Mouse (Mus musculus): ENCODE measurements around the gene Slc16a10. TPM values are rescaled to one million over a fixed set of nuclear protein-coding genes. Genes with fewer than 3 reads are reported as not detected.
A peak's percentile ranks its signal among the peaks of the same experiment; 100 is the strongest.

Gene Slc16a10
- polyA plus RNA-seq (2014; fragmentation: Nextera tagmentation; extraction: Ambion mirVana), result 9.2 and 10.3 TPM in 2 replicates

DNA sequence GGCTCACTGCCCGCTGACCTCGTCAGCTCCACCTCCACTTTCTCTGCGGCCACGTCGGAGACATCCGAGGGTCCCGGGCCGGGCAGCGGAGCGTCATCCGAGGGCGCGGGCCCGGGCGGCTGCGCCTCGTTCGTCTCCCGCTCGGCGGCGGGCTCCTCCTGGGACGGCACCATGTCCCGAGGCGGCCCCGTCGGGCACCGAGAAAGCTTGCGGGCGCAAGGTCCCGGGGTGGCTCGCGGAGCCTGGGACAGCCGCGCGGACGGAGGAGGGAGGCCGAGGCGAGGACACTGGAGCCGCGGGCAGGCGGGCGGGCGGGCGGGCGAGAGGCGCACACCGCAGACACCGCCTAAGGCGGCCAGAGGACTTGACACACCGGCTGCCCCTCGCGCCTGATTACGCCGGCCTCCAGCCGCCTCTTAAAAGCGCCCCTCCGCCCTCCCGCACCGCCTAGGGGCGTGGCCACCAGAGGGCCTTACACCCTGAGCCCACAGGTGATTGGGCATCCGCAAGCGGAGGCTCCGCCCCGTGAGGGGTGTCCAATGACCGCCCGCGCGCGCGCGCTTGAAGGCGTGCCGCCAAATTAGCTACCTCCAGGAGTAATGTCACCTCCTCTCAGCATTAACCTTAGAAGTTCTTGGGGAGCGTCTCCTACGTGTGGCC is at the start of gene Slc16a10:
Slc16a10 (minus strand) TSS at position 395 of the 660 bp plus-strand sequence.
- under 1% methylated on average over 65 of the region's 76 CpGs for WGBS
- H3K36me3 ChIP-seq (ENCODE audit: control insufficient read depth, insufficient read depth, low read length), result no peaks in the 10 kb centered on the region
- H3K27ac ChIP-seq (ENCODE audit: low read length), result no peak within 1 kb of the TSS
- peak within 1 kb of the TSS; percentile 93 for H3K4me2 ChIP-seq (replicated peaks; ENCODE audit: low read depth, low read length)
- H3K9ac ChIP-seq (replicated peaks; ENCODE audit: low read depth, low read length), result peak within 1 kb of the TSS; percentile 52
- ATAC-seq (ENCODE audit: insufficient number of reproducible peaks, insufficient read depth, low FRiP score, low read depth), result peak; percentile 99
- 0 out of 2 replicates have a peak, but pooled peaks cover 3% of the 10 kb centered on the region for H3K4me1 ChIP-seq (ENCODE audit: control insufficient read depth, insufficient read depth, low read length)
- no peaks in the 10 kb centered on the region for H3K27me3 ChIP-seq (ENCODE audit: control insufficient read depth, insufficient read depth, low read length)
- H3K9me3 ChIP-seq (ENCODE audit: control insufficient read depth, low read depth, low read length), result no peaks in the 10 kb centered on the region
- H3K4me3 ChIP-seq (ENCODE audit: low read depth, low read length), result peak within 1 kb of the TSS; percentile 63

DNA sequence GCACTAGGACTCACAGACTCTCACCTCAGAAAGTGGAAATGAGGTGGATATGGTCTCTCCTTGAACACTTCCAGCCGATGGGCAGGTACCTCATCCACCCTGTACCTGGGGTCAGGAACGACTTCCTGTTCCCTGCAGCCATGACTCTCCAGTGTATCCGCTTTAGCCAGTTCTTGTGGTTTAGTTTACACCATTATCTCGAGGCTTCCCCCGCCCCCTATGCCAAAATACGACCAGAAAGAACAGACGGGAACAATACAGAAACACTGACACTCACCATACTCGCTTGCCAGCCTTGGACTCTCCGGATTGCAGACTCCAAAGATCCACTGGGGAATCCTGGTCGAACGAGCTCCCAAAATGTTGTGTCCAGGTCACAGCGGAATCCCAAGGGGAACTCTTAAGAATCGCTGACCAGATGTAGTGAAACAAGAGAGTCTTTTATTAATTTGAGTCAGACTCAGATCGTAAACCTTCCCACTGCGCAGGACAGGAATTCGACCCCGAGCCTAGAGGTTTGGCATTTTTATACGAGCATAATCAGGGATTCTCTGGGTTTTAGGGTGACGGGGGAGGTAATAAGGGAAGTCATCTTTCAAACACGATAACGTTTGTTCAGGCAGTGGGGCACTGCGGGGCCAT is 49.4 kb upstream of the Slc16a10 start:
- 35% methylated on average over 22 of the region's 22 CpGs for WGBS
- peak overlapping the region; percentile 41 for H3K4me2 ChIP-seq (replicated peaks; ENCODE audit: low read depth, low read length)
- no peaks in the 10 kb centered on the region for H3K36me3 ChIP-seq (ENCODE audit: control insufficient read depth, insufficient read depth, low read length)
- peak overlapping the region; percentile 11; the same call in 1 of the 2 replicates for H3K4me3 ChIP-seq (ENCODE audit: low read depth, low read length)
- no peaks in the 10 kb centered on the region for H3K4me1 ChIP-seq (ENCODE audit: control insufficient read depth, insufficient read depth, low read length)
- ATAC-seq (ENCODE audit: insufficient number of reproducible peaks, insufficient read depth, low FRiP score, low read depth), result no peak
- H3K9me3 ChIP-seq (ENCODE audit: control insufficient read depth, low read depth, low read length), result no peaks in the 10 kb centered on the region
- H3K27me3 ChIP-seq (ENCODE audit: control insufficient read depth, insufficient read depth, low read length), result no peaks in the 10 kb centered on the region
- H3K27ac ChIP-seq (ENCODE audit: low read length), result no peak overlapping the region
- no peak overlapping the region for H3K9ac ChIP-seq (replicated peaks; ENCODE audit: low read depth, low read length)

DNA sequence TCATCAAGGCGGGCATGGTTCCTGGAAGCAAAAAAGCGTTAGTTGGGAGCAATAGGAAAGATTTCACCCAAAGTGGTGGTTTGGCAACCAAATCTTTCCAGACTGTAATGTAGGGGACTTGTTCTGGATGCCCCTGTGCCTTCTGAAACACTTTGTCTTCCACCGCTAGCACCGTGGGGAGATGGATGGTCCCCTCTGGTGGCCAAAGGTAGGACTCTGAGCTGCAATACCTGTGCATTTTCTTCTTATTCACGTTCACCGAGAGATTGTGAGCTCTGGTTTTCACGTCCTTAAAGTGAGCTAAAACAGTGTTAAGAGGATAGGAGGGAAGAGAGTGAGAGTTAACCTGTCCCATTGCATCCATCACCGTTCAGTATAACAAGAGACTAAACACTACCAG is 48.8 kb upstream of the Slc16a10 start:
- H3K9ac ChIP-seq (replicated peaks; ENCODE audit: low read depth, low read length), result no peak overlapping the region
- WGBS, result 79% methylated on average over 8 of the region's 8 CpGs
- no peak overlapping the region for H3K4me2 ChIP-seq (replicated peaks; ENCODE audit: low read depth, low read length)

DNA sequence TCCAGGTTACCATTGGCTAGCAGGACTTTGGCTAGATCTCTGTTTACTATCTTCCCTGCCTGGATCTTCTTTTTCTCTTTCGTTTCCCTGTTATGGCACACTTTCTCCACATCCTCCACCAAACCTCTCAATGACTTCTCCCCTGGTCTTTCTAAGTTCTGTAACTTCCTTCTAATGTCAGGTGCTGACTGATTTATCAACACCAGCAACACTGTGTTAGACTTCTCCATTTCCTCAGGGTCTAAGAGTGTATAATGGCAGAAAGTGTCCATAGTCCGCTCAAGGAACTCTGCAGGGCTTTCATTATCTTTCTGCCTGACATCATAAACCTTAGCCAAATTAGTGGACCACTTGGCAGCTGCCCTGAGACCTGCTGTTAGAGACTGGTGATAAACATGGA is 47.6 kb upstream of the Slc16a10 start:
- Histone ChIP-seq H3K4me3 (ENCODE audit: low read depth, low read length) (no peak overlapping the region), H3K4me2 (replicated peaks; ENCODE audit: low read depth, low read length) (no peak overlapping the region), H3K27ac (ENCODE audit: low read length) (no peak overlapping the region), H3K9me3 (ENCODE audit: control insufficient read depth, low read depth, low read length) (no peaks in the 10 kb centered on the region), H3K9ac (replicated peaks; ENCODE audit: low read depth, low read length) (no peak overlapping the region), H3K36me3 (ENCODE audit: control insufficient read depth, insufficient read depth, low read length) (no peaks in the 10 kb centered on the region), H3K4me1 (ENCODE audit: control insufficient read depth, insufficient read depth, low read length) (no peaks in the 10 kb centered on the region), H3K27me3 (ENCODE audit: control insufficient read depth, insufficient read depth, low read length) (no peaks in the 10 kb centered on the region)
- 93% methylated on average over 2 of the region's 2 CpGs for WGBS
- no peak for ATAC-seq (ENCODE audit: insufficient number of reproducible peaks, insufficient read depth, low FRiP score, low read depth)

More for the DNA sequence above, 48.8 kb upstream of the Slc16a10 start:
- ATAC-seq (ENCODE audit: insufficient number of reproducible peaks, insufficient read depth, low FRiP score, low read depth), result no peak
- no peak overlapping the region for H3K4me3 ChIP-seq (ENCODE audit: low read depth, low read length)
- H3K36me3 ChIP-seq (ENCODE audit: control insufficient read depth, insufficient read depth, low read length), result no peaks in the 10 kb centered on the region
- H3K27ac ChIP-seq (ENCODE audit: low read length), result no peak overlapping the region
- no peaks in the 10 kb centered on the region for H3K27me3 ChIP-seq (ENCODE audit: control insufficient read depth, insufficient read depth, low read length)
- H3K4me1 ChIP-seq (ENCODE audit: control insufficient read depth, insufficient read depth, low read length), result no peaks in the 10 kb centered on the region
- H3K9me3 ChIP-seq (ENCODE audit: control insufficient read depth, low read depth, low read length), result no peaks in the 10 kb centered on the region

DNA sequence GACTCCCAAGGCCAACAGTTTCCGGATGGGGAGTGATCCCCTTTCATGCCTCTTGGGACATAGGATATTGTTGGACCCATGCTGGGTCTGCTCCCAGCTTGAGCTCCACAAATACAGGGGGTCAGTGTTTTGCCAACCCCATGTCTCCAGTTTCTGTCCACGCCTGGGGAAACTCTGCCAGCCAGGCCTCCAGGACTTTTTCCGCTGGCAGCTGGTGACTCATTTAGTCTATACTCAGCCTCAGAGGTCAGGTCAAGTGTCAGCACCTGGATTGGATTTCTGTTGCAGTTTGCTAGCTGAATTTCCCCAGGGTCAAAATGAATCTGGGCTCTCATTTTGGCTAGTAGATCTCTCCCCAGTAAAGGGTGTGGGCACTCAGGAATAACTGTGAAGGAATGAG is 46.8 kb upstream of the Slc16a10 start:
- H3K27ac ChIP-seq (ENCODE audit: low read length), result no peak overlapping the region
- no peaks in the 10 kb centered on the region for H3K27me3 ChIP-seq (ENCODE audit: control insufficient read depth, insufficient read depth, low read length)
- no peaks in the 10 kb centered on the region for H3K36me3 ChIP-seq (ENCODE audit: control insufficient read depth, insufficient read depth, low read length)
- H3K9ac ChIP-seq (replicated peaks; ENCODE audit: low read depth, low read length), result no peak overlapping the region
- no peaks in the 10 kb centered on the region for H3K4me1 ChIP-seq (ENCODE audit: control insufficient read depth, insufficient read depth, low read length)
- H3K4me2 ChIP-seq (replicated peaks; ENCODE audit: low read depth, low read length), result no peak overlapping the region
- no peaks in the 10 kb centered on the region for H3K9me3 ChIP-seq (ENCODE audit: control insufficient read depth, low read depth, low read length)
- H3K4me3 ChIP-seq (ENCODE audit: low read depth, low read length), result no peak overlapping the region
- 78% methylated on average over 3 of the region's 3 CpGs for WGBS
- ATAC-seq (ENCODE audit: insufficient number of reproducible peaks, insufficient read depth, low FRiP score, low read depth), result no peak

DNA sequence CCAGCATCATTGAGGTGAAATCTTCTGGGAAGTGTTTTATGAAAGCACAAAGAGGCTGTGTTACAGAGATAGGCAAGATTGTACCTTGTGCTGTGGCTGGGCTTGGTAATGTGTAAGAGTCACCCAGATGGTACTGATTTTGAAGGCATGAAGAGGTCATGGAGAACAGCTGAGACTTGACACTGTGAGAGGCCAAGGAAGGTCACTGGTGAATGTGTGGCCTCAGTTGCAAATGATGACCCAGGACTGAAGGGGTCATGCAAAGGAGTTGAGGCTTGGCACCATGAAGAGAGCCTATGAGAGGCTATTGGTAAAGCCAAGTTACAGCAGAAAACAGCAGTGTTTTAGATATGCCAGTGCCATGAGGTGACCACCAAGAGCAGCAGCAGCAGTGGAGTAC is 43.9 kb upstream of the Slc16a10 start:
- no peaks in the 10 kb centered on the region for H3K4me1 ChIP-seq (ENCODE audit: control insufficient read depth, insufficient read depth, low read length)
- no peak overlapping the region for H3K4me2 ChIP-seq (replicated peaks; ENCODE audit: low read depth, low read length)
- no peak overlapping the region for H3K27ac ChIP-seq (ENCODE audit: low read length)
- H3K9me3 ChIP-seq (ENCODE audit: control insufficient read depth, low read depth, low read length), result no peaks in the 10 kb centered on the region
- H3K27me3 ChIP-seq (ENCODE audit: control insufficient read depth, insufficient read depth, low read length), result no peaks in the 10 kb centered on the region
- H3K36me3 ChIP-seq (ENCODE audit: control insufficient read depth, insufficient read depth, low read length), result no peaks in the 10 kb centered on the region
- no peak for ATAC-seq (ENCODE audit: insufficient number of reproducible peaks, insufficient read depth, low FRiP score, low read depth)
- no peak overlapping the region for H3K4me3 ChIP-seq (ENCODE audit: low read depth, low read length)
- no peak overlapping the region for H3K9ac ChIP-seq (replicated peaks; ENCODE audit: low read depth, low read length)

DNA sequence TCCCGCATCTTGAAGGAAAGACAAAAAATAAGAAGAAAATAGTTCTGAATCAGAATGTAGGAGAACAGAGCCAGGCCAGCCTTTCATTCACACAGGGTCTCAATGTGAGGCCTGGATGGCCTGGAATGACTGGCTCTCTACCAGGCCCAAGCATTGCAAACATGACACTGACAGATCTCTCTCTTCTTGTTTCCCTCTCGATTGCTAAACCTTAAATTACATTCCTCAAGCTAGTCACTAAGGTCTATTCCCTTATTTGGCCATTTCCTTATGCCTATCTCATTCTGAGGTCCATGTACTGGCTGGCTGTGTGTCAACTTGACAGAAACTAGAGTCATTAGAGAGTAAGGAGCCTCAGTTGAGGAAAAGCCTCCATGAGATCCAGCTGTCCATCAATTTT is 38.0 kb upstream of the Slc16a10 start:
- ATAC-seq (ENCODE audit: insufficient number of reproducible peaks, insufficient read depth, low FRiP score, low read depth), result no peak
- H3K4me2 ChIP-seq (replicated peaks; ENCODE audit: low read depth, low read length), result no peak overlapping the region
- H3K4me3 ChIP-seq (ENCODE audit: low read depth, low read length), result no peak overlapping the region
- WGBS, result 53% methylated on average over 2 of the region's 2 CpGs
- no peaks in the 10 kb centered on the region for H3K36me3 ChIP-seq (ENCODE audit: control insufficient read depth, insufficient read depth, low read length)
- no peak overlapping the region for H3K9ac ChIP-seq (replicated peaks; ENCODE audit: low read depth, low read length)
- H3K27ac ChIP-seq (ENCODE audit: low read length), result no peak overlapping the region
- no peaks in the 10 kb centered on the region for H3K4me1 ChIP-seq (ENCODE audit: control insufficient read depth, insufficient read depth, low read length)
- H3K27me3 ChIP-seq (ENCODE audit: control insufficient read depth, insufficient read depth, low read length), result no peaks in the 10 kb centered on the region
- no peaks in the 10 kb centered on the region for H3K9me3 ChIP-seq (ENCODE audit: control insufficient read depth, low read depth, low read length)

DNA sequence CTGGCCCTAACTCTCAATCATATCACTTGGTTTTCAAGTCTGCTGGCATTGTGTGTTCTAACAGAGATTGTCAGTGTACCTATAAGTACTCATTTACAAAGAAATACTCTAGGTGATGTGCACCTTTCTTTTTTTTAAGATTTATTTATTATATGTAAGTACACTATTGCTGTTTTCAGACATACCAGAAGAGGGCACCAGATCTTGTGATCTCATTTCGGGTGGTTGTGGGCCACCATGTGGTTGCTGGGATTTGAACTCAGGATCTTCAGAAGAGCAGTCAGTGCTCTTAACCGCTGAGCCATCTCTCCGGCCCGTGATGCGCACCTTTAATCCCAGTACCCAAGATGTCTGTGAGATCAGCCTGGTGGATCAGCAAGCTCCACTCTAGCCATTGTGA is 37.1 kb upstream of the Slc16a10 start:
- Histone ChIP-seq H3K27ac (ENCODE audit: low read length) (no peak overlapping the region), H3K4me3 (ENCODE audit: low read depth, low read length) (no peak overlapping the region), H3K27me3 (ENCODE audit: control insufficient read depth, insufficient read depth, low read length) (no peaks in the 10 kb centered on the region), H3K36me3 (ENCODE audit: control insufficient read depth, insufficient read depth, low read length) (no peaks in the 10 kb centered on the region), H3K4me2 (replicated peaks; ENCODE audit: low read depth, low read length) (no peak overlapping the region), H3K4me1 (ENCODE audit: control insufficient read depth, insufficient read depth, low read length) (no peaks in the 10 kb centered on the region), H3K9me3 (ENCODE audit: control insufficient read depth, low read depth, low read length) (no peaks in the 10 kb centered on the region), H3K9ac (replicated peaks; ENCODE audit: low read depth, low read length) (no peak overlapping the region)
- 96% methylated on average over 5 of the region's 5 CpGs for WGBS
- no peak for ATAC-seq (ENCODE audit: insufficient number of reproducible peaks, insufficient read depth, low FRiP score, low read depth)
